In genomic region chr15:97606630-97607381, GRCm38 (mm10) we compare ENCODE assay signal across 7 mouse cellular contexts.
A peak's percentile ranks its signal among the peaks of the same experiment; 100 is the strongest.
DNase-seq lines count a peak whose midpoint lies in the region; ATAC-seq and TF ChIP-seq lines count a peak whose summit lies in the region.

No protein-coding gene starts in this region.

- H3K36me3 ChIP-seq in ES-Bruce4 (ENCODE audit: control insufficient read depth, insufficient read depth, low read length, poor library complexity, severe bottlenecking), result no peaks in the 10 kb centered on the region
- no peaks in the 10 kb centered on the region for H3K36me3 ChIP-seq in embryonic facial prominence, embryonic 12.5 days
- no peaks in the 10 kb centered on the region for H3K36me3 ChIP-seq in hindbrain, embryonic 14.5 days (replicated peaks; ENCODE audit: control insufficient read depth, insufficient read depth)

- peak; percentile 85 for ATAC-seq in activated CD4-positive, CD25-positive, alpha-beta regulatory T cell, adult 4 months
- ATAC-seq in embryonic facial prominence, embryonic 12.5 days (ENCODE audit: insufficient number of reproducible peaks, insufficient read depth, low FRiP score, low TSS enrichment), result 0 out of 2 replicates have a peak, but pooled peaks have one; percentile 56
- peak; percentile 88 for ATAC-seq in hindbrain, embryonic 14.5 days (ENCODE audit: low FRiP score)

- WGBS in embryonic facial prominence, embryonic 12.5 days, result 11% methylated on average over 25 of the region's 25 CpGs
- WGBS in hindbrain, embryonic 14.5 days, result 4% methylated on average over 25 of the region's 25 CpGs

- no peaks in the 10 kb centered on the region for H3K4me1 ChIP-seq in ES-Bruce4 (ENCODE audit: control insufficient read depth, insufficient read depth, low read length)
- peaks cover 10% of the 10 kb centered on the region; the same call in 1 of the 2 replicates for H3K4me1 ChIP-seq in embryonic facial prominence, embryonic 12.5 days
- peaks cover 24% of the 10 kb centered on the region for H3K4me1 ChIP-seq in hindbrain, embryonic 14.5 days (replicated peaks; ENCODE audit: control insufficient read depth, insufficient read depth, low read length)

- peak; percentile 82 for DNase-seq in hindbrain, embryonic 14.5 days (ENCODE audit: low spot score)
- DNase-seq in left cerebral cortex, adult 8-10 months (ENCODE audit: low spot score in 2 of 2), result peak; percentile 34 to 80
- DNase-seq in mesoderm, embryonic 11.5 days (ENCODE audit: low read depth, low spot score), result peak; percentile 84
- peak; percentile 59 to 62 for DNase-seq in right cerebral cortex, postnatal 36 days (ENCODE audit: low spot score in 2 of 2)

- H3K9ac ChIP-seq in ES-Bruce4 (ENCODE audit: low read depth, poor library complexity, severe bottlenecking), result 0 out of 2 replicates have a peak overlapping the region, but pooled peaks have one; percentile 26
- H3K9ac ChIP-seq in embryonic facial prominence, embryonic 12.5 days, result peak overlapping the region; percentile 41; the same call in 1 of the 2 replicates
- peak overlapping the region; percentile 74 for H3K9ac ChIP-seq in hindbrain, embryonic 14.5 days

- no peaks in the 10 kb centered on the region for H3K27me3 ChIP-seq in ES-Bruce4 (ENCODE audit: control insufficient read depth, insufficient read depth, low read length, poor library complexity, severe bottlenecking)
- H3K27me3 ChIP-seq in embryonic facial prominence, embryonic 12.5 days, result 0 out of 2 replicates have a peak, but pooled peaks cover 2% of the 10 kb centered on the region
- no peaks in the 10 kb centered on the region for H3K27me3 ChIP-seq in hindbrain, embryonic 14.5 days (ENCODE audit: control insufficient read depth, insufficient read depth, low read length)

- no peak for TF ChIP-seq EP300 in ES-Bruce4 (IDR thresholded peaks at IDR 0.05; ENCODE audit: insufficient read depth, low read depth, low read length)

- TF ChIP-seq POLR2A in ES-Bruce4 (IDR thresholded peaks at IDR 0.05; ENCODE audit: insufficient read depth, low read length), result no peak

- H3K4me3 ChIP-seq in ES-Bruce4 (ENCODE audit: low read depth, low read length), result peak overlapping the region; percentile 27; the same call in 1 of the 2 replicates
- peak overlapping the region; percentile 34 for H3K4me3 ChIP-seq in embryonic facial prominence, embryonic 12.5 days
- peak overlapping the region; percentile 36 for H3K4me3 ChIP-seq in hindbrain, embryonic 14.5 days (replicated peaks; ENCODE audit: low read length)

- TF ChIP-seq CTCF in ES-Bruce4 (IDR thresholded peaks at IDR 0.05; ENCODE audit: low read depth, low read length), result no peak

- no peak overlapping the region for H3K27ac ChIP-seq in ES-Bruce4 (ENCODE audit: insufficient read depth, low read length)
- no peak overlapping the region for H3K27ac ChIP-seq in embryonic facial prominence, embryonic 12.5 days
- H3K27ac ChIP-seq in hindbrain, embryonic 14.5 days, result peak overlapping the region; percentile 99

- H3K9me3 ChIP-seq in ES-Bruce4 (replicated peaks; ENCODE audit: control insufficient read depth, insufficient read depth, low read length, poor library complexity, severe bottlenecking), result no peaks in the 10 kb centered on the region
- H3K9me3 ChIP-seq in embryonic facial prominence, embryonic 12.5 days, result 0 out of 2 replicates have a peak, but pooled peaks cover 4% of the 10 kb centered on the region
- no peaks in the 10 kb centered on the region for H3K9me3 ChIP-seq in hindbrain, embryonic 14.5 days (ENCODE audit: control insufficient read depth, low read length)

- H3K4me2 ChIP-seq in embryonic facial prominence, embryonic 12.5 days (replicated peaks), result peak overlapping the region; percentile 68
- peak overlapping the region; percentile 75 for H3K4me2 ChIP-seq in hindbrain, embryonic 14.5 days (replicated peaks)
